Mouse (Mus musculus) B cell, adult 67 days (primary cell): ENCODE measurements around the gene Slc25a24. TPM values are rescaled to one million over a fixed set of nuclear protein-coding genes. Genes with fewer than 3 reads are reported as not detected.

Experiments
- total RNA-seq, 2 experiments: library from RNA; stranded (reverse); gene quantifications; 4 replicates each; pipeline ENCODE4 v1.2.4; 2023

Gene Slc25a24
- total RNA-seq, result 1 to 10 TPM; 3.8 to 4.5 TPM

GRCm38 (mm10) chr3:109122641-109123530 lies at the start of gene Slc25a24:
Slc25a24 (plus strand) TSS chr3:109123149.

GRCm38 (mm10) chr3:109080169-109080568 lies 42.8 kb upstream of the Slc25a24 start, which contains the start of gene Slc25a54:
Slc25a54 (plus strand) TSS chr3:109080469.

Other genes with a start within 250 kb of the Slc25a24 start
- 1 to 10 TPM; 1.4 to 2.1 TPM for gene Fndc7, start 233.1 kb upstream of the Slc25a24 start, total RNA-seq
- gene Prpf38b, start 211.4 kb upstream of the Slc25a24 start, total RNA-seq, result 100 to 1,000 TPM; 250 to 251 TPM
- not detected for gene Henmt1, start 183.3 kb upstream of the Slc25a24 start, total RNA-seq
- not detected for gene Gm9857, start 182.7 kb upstream of the Slc25a24 start, total RNA-seq
- gene Fam102b, start 95.5 kb upstream of the Slc25a24 start, total RNA-seq, result 1 to 10 TPM; 7.2 to 9.3 TPM
- gene Slc25a54, start 42.7 kb upstream of the Slc25a24 start, total RNA-seq, result not detected
- gene Vav3, start 217.5 kb downstream of the Slc25a24 start, total RNA-seq, result 10 to 100 TPM; 13.0 to 13.2 TPM